Mouse (Mus musculus) hindbrain, embryonic 11.5 days (tissue): Measurements from ENCODE around the gene Slc36a1. TPM values are rescaled to one million over a fixed set of nuclear protein-coding genes. Genes with fewer than 3 reads are reported as not detected.

Source experiments
- ATAC-seq: fragments of 200-750 bp; cut with Nextera tagmentation; 2 replicates; pipeline ENCODE4 v1.8.0; 2017; ENCODE audit warnings: mild to moderate bottlenecking, moderate TSS enrichment, moderate library complexity; ENCODE audit not compliant: low FRiP score
- DNase-seq: peaks from one replicate; pipeline ENCODE4 v3.0.0-alpha.2; 2015; ENCODE audit warnings: low spot score
- H3K27ac ChIP-seq: fragments of 300-500 bp; sonication (generic); 2 replicates; pipeline ENCODE4 v1.5.1; 2014; ENCODE audit warnings: mild to moderate bottlenecking, low read depth, low read length
- H3K27me3 ChIP-seq: fragments of 300-500 bp; sonication (generic); 2 replicates; pipeline ENCODE4 v1.6.1; 2014; ENCODE audit warnings: mild to moderate bottlenecking, low read length, moderate library complexity, mixed read lengths; ENCODE audit not compliant: control insufficient read depth, insufficient read depth
- H3K36me3 ChIP-seq: fragments of 300-500 bp; sonication (generic); 2 replicates; pipeline ENCODE4 v1.6.1; 2014; ENCODE audit warnings: mild to moderate bottlenecking, low read length, moderate library complexity, mixed read lengths; ENCODE audit not compliant: control insufficient read depth, insufficient read depth
- H3K4me1 ChIP-seq: fragments of 300-500 bp; sonication (generic); replicated peaks from 2 replicates; pipeline ENCODE4 v1.6.1; 2014; ENCODE audit warnings: low read length, mixed read lengths; ENCODE audit not compliant: control insufficient read depth, insufficient read depth
- H3K4me2 ChIP-seq: fragments of 300-500 bp; sonication (generic); replicated peaks from 2 replicates; pipeline ENCODE4 v1.6.1; 2014; ENCODE audit warnings: mild to moderate bottlenecking, low read depth, low read length
- H3K4me3 ChIP-seq: fragments of 300-500 bp; sonication (generic); 2 replicates; pipeline ENCODE4 v1.5.1; 2014; ENCODE audit warnings: low read depth, low read length
- H3K9ac ChIP-seq: fragments of 300-500 bp; sonication (generic); 2 replicates; pipeline ENCODE4 v1.6.1; 2014; ENCODE audit warnings: low read depth, low read length
- H3K9me3 ChIP-seq: fragments of 300-500 bp; sonication (generic); 2 replicates; pipeline ENCODE4 v1.6.1; 2016; ENCODE audit warnings: low read length; ENCODE audit not compliant: control insufficient read depth
- WGBS: fragments of 180-500 bp; shearing (Covaris S2); extraction: QIAGEN DNeasy Blood & Tissue Kit; methylation state at CpG from one replicate; pipeline ENCODE4 v1.1.7; 2014; 5-methylcytosine and 5-hydroxymethylcytosine counted together
- polyA plus RNA-seq: library from polyadenylated mRNA; unstranded; fragments of >200 nt; fragmentation: Nextera tagmentation; extraction: Ambion mirVana; gene quantifications from 2 replicates; pipeline ENCODE4 v1.2.1, GENCODE M21; 2014

The Slc36a1 gene
- 2.0 and 3.2 TPM in 2 replicates for polyA plus RNA-seq

DNA sequence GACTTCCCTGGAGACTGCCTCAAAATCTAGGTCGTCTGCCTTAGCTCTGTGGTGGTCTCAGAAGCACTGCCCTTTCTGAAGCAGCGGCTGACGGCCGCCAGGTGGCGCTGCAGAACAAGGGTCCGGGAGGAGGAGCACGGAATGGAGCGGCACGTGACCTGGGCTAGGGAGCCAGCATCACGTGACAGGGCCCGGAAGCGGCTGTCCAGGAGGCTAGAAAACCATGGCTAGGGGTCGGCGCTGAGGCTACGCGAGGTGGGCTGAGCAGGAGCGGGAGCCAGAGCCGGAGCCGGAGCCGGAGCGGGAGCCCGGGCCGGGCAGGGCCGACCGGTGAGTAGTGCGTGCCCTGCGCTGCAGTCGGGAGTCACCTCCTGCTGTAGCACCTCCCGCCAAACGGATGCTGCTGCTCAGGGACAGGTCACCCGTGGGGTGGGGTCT, at the start of gene Slc36a1:
Slc36a1 (plus strand) TSS at position 192 of the 438 bp plus-strand sequence.
- H3K27ac ChIP-seq, result no peak within 1 kb of the TSS
- peak within 1 kb of the TSS; percentile 92 for H3K4me2 ChIP-seq
- H3K4me1 ChIP-seq, result no peaks in the 10 kb centered on the region
- no peaks in the 10 kb centered on the region for H3K27me3 ChIP-seq
- WGBS, result under 1% methylated on average over 31 of the region's 31 CpGs
- H3K36me3 ChIP-seq, result no peaks in the 10 kb centered on the region
- H3K9ac ChIP-seq, result peak within 1 kb of the TSS; percentile 90
- ATAC-seq (peak; percentile 97), DNase-seq (peak; percentile 98)
- H3K9me3 ChIP-seq, result no peaks in the 10 kb centered on the region
- H3K4me3 ChIP-seq, result peak within 1 kb of the TSS; percentile 84

DNA sequence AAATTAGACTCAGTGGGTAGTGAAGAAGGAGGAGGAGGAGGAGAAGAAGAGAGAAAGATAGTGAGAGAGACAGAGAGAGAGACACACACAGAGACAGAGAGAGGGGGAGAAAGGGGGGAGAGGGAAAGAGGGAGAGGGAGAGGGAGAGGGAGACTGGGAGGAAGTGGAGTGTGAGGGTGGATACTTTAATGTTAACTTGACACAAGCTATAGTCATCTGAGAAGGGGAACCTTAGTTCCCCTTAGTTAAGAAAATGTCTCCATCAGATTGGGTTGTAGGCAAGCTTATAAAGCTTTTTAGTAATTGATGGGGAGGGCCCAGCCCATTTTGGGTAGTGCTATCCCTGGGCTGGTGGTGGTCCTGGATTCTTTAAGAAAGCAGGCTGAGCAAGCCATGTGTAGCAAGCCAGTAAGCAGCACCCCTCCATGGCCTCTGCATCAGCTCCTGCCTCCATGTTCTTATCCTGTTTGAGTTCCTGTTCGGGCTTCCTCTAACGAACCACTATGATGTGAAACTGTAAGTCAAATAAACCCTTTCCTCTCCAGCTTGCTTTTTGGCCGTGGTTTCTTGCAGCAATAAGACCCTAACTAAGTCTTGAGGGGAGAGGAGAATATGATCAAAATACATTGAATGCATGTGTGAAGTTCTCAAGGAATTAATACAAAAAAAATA, 49.6 kb upstream of the Slc36a1 start:
- H3K4me3 ChIP-seq, result no peak overlapping the region
- H3K9me3 ChIP-seq, result no peaks in the 10 kb centered on the region
- no peak for ATAC-seq
- WGBS, result 72% methylated on average over 3 of the region's 3 CpGs
- no peak overlapping the region for H3K4me2 ChIP-seq
- no peak for DNase-seq
- H3K9ac ChIP-seq, result no peak overlapping the region
- H3K27ac ChIP-seq, result no peak overlapping the region
- H3K27me3 ChIP-seq, result no peaks in the 10 kb centered on the region
- H3K4me1 ChIP-seq, result no peaks in the 10 kb centered on the region
- no peaks in the 10 kb centered on the region for H3K36me3 ChIP-seq

DNA sequence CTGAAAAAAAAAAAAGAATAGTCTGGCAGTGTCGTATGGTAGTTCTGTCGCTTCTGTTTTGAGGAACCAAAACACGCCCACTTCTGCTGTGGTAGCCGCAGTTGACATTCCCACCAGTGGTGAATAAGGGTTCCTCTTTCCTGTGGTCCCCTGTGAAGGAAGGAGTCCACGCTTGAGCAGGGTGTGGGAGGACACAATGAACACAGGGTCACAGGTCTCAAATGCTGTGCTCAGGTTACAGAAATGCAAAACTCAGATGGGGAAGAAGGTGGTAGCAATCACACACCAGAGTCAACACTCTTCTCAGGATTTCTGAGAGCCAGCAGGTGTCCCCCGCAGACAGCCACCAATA, 49.1 kb upstream of the Slc36a1 start:
- Histone ChIP-seq H3K27me3 (no peaks in the 10 kb centered on the region), H3K9me3 (no peaks in the 10 kb centered on the region), H3K9ac (no peak overlapping the region), H3K36me3 (no peaks in the 10 kb centered on the region), H3K27ac (no peak overlapping the region), H3K4me2 (no peak overlapping the region), H3K4me1 (no peaks in the 10 kb centered on the region), H3K4me3 (no peak overlapping the region)
- ATAC-seq, result no peak
- no peak for DNase-seq
- WGBS, result 69% methylated on average over 6 of the region's 6 CpGs

DNA sequence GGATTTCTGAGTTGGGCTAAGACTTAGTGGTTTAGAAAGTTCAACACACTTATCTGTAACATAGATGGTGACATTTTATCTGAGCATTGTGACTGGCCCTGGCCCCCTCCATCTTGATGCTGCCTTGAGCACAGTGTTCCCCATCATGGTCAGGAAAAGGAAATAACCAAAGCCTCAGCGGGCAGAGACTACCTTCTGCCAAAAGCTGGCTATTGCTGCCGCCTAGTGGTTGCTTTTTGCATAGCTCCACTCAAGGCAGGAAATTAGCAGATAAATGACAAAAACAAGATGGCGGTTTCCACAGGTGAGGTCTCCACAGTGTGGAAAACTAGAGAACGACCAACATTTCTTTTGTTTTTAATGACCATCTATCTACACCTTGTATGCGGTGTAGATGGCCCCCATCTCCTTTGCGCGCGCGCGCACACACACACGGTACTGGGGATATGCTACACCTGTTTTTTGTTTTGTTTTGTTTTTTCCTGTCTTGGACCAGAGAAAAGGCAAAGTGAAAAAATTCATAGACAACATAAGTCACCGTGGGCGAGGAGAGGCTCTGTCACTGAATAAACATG, 45.3 kb upstream of the Slc36a1 start:
- Histone ChIP-seq H3K27me3 (no peaks in the 10 kb centered on the region), H3K4me1 (no peaks in the 10 kb centered on the region), H3K27ac (no peak overlapping the region), H3K36me3 (no peaks in the 10 kb centered on the region), H3K4me3 (no peak overlapping the region), H3K9ac (no peak overlapping the region), H3K9me3 (no peaks in the 10 kb centered on the region), H3K4me2 (no peak overlapping the region)
- ATAC-seq (no peak), DNase-seq (peak; percentile 85)
- WGBS, result 51% methylated on average over 13 of the region's 13 CpGs

DNA sequence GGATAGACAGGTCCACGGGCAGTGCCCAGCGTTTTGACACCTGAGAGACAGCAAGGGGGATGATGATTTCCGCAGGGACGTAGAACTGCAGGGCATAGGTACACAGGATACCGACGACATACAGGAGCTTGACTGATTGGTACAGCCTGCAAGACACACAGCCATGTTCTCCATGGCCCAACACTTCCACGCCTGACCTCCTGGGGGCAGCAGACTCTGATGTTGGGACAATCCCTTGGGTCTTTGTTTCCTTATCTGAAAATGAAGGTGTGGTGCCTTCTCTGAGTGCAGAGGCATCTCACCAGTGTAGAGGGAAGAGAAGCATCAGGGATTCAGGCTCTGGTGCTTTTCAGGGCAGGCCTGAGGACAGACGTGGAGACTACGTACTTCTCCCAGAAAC, 41.5 kb upstream of the Slc36a1 start:
- H3K27ac ChIP-seq, result no peak overlapping the region
- ATAC-seq (no peak), DNase-seq (peak; percentile 56)
- H3K9me3 ChIP-seq, result no peaks in the 10 kb centered on the region
- H3K4me3 ChIP-seq, result no peak overlapping the region
- H3K9ac ChIP-seq, result no peak overlapping the region
- H3K4me1 ChIP-seq, result no peaks in the 10 kb centered on the region
- WGBS, result 54% methylated on average over 9 of the region's 9 CpGs
- H3K36me3 ChIP-seq, result no peaks in the 10 kb centered on the region
- no peak overlapping the region for H3K4me2 ChIP-seq
- H3K27me3 ChIP-seq, result no peaks in the 10 kb centered on the region

DNA sequence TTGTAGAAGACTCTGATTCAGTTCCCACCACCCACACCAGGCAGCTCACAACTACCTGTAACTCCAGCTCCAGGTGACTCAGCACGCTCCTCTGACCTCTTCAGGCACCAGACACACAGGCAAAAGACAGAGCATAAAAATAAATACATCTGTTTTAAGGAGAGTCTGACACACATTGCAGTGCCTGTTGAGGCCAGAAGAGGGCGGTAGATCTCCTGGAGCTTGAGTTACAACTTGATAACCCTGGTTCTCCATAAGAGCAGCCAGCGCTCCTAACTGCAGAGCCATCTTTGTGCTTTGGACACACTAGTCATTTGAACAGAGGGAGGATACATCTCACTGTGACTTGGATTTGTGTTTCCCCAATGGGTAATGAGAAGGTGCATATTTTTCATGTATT, 39.4 kb upstream of the Slc36a1 start:
- WGBS, result 46% methylated on average over 3 of the region's 3 CpGs
- H3K27me3 ChIP-seq, result no peaks in the 10 kb centered on the region

DNA sequence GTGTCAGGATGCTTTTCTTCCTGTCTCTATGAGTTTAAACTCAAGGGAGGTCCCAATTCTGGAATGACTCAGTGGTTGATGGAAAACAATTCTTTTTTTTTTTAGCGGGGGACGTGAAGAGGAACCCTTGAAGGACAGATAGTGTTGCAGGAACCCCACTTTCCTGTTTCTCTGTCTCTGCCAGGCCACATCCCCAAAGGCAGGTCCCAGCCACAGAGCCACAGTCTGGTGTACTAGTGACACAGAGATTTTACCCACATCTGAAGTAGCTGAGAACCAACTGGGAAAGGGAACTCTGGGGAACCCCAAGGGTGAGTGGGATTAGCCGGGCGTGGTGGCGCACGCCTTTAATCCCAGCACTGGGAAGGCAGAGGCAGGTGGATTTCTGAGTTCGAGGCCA, 38.4 kb upstream of the Slc36a1 start:
- Histone ChIP-seq H3K4me1 (no peaks in the 10 kb centered on the region), H3K4me3 (no peak overlapping the region), H3K9me3 (no peaks in the 10 kb centered on the region), H3K27me3 (no peaks in the 10 kb centered on the region), H3K36me3 (no peaks in the 10 kb centered on the region), H3K9ac (no peak overlapping the region), H3K4me2 (no peak overlapping the region), H3K27ac (no peak overlapping the region)
- WGBS, result 95% methylated on average over 6 of the region's 7 CpGs
- ATAC-seq (no peak), DNase-seq (no peak)

More for the DNA sequence above, 39.4 kb upstream of the Slc36a1 start:
- Histone ChIP-seq H3K4me2 (no peak overlapping the region), H3K4me1 (no peaks in the 10 kb centered on the region), H3K4me3 (no peak overlapping the region), H3K9ac (no peak overlapping the region), H3K9me3 (no peaks in the 10 kb centered on the region), H3K27ac (no peak overlapping the region), H3K36me3 (no peaks in the 10 kb centered on the region)
- peak; percentile 43 for DNase-seq
- ATAC-seq, result no peak

DNA sequence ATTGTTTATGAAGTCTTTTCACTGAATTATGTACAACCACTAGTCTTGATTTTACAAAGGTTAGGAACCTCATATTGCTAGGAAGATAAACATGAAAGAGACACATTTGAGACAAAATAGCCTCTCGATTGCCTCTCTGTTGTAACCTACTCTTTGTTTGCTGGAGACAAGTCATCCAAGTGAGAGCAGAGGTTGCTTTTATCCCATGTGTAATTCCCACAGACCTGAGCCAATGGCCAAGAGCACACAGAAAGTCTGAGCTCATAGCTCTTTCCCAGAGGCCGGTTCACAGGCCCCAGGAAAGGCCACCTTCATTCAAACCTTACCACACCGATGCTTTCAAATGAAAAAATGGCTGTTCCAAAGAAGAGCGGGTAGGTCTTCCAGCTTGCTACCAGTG, 35.6 kb upstream of the Slc36a1 start:
- no peak for DNase-seq
- Histone ChIP-seq H3K27ac (no peak overlapping the region), H3K4me3 (no peak overlapping the region), H3K4me1 (no peaks in the 10 kb centered on the region), H3K36me3 (no peaks in the 10 kb centered on the region), H3K9ac (no peak overlapping the region), H3K4me2 (no peak overlapping the region), H3K27me3 (no peaks in the 10 kb centered on the region), H3K9me3 (no peaks in the 10 kb centered on the region)
- no peak for ATAC-seq
- 89% methylated on average over 4 of the region's 4 CpGs for WGBS

DNA sequence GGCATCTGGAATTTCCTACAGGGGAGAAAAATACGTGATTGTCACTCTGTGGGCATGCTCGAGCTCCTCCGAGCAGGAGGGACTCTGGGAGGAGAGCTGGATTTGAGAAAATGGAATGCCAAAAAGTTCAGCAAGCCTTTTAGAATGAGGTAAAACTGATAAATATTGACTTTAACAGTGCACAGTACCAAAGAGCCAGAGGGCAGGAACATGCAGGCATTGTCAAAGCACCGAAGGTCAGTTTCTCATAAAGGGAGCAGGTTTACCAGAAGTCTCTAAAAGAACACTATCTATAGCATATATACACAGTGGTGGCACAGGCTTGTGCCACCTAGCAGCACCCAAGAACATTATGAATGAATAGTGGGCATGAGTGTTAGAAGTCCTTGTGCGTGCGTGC, 35.2 kb upstream of the Slc36a1 start:
- DNase-seq, result no peak
- no peaks in the 10 kb centered on the region for H3K27me3 ChIP-seq
- H3K4me2 ChIP-seq, result no peak overlapping the region
- H3K36me3 ChIP-seq, result no peaks in the 10 kb centered on the region
- H3K4me1 ChIP-seq, result no peaks in the 10 kb centered on the region
- H3K27ac ChIP-seq, result no peak overlapping the region
- H3K9ac ChIP-seq, result no peak overlapping the region
- no peak for ATAC-seq
- H3K4me3 ChIP-seq, result no peak overlapping the region
- WGBS, result 90% methylated on average over 6 of the region's 6 CpGs
- no peaks in the 10 kb centered on the region for H3K9me3 ChIP-seq
